Mouse (Mus musculus): Measurements from ENCODE around the gene Ldb3. TPM values are rescaled to one million over a fixed set of nuclear protein-coding genes. Genes with fewer than 3 reads are reported as not detected.

Gene Ldb3
- polyA plus RNA-seq, 1 experiment from 2014 or later, result 0.68 TPM

GRCm38 (mm10) chr14:34508842-34509439, 79.5 kb downstream of the Ldb3 start:
- Histone ChIP-seq H3K27me3 (ENCODE audit: control insufficient read depth, insufficient read depth, low read length) (no peaks in the 10 kb centered on the region), H3K4me3 (replicated peaks; ENCODE audit: low read length) (no peak overlapping the region), H3K9ac (no peak overlapping the region), H3K4me1 (replicated peaks; ENCODE audit: control insufficient read depth, insufficient read depth, low read length) (0 out of 2 replicates have a peak, but pooled peaks cover 10% of the 10 kb centered on the region), H3K9me3 (ENCODE audit: control insufficient read depth, low read length) (no peaks in the 10 kb centered on the region), H3K27ac (0 out of 2 replicates have a peak overlapping the region, but pooled peaks have one; percentile 14), H3K4me2 (replicated peaks) (no peak overlapping the region), H3K36me3 (replicated peaks; ENCODE audit: control insufficient read depth, insufficient read depth) (no peaks in the 10 kb centered on the region)
- ATAC-seq (ENCODE audit: low FRiP score) (no peak), DNase-seq (ENCODE audit: low spot score) (no peak)
- WGBS, result 42% methylated on average over 7 of the region's 7 CpGs

- no peak overlapping the region for H3K9ac ChIP-seq
- H3K27me3 ChIP-seq (ENCODE audit: control insufficient read depth, insufficient read depth, low read length), result no peaks in the 10 kb centered on the region
- ATAC-seq (ENCODE audit: low FRiP score) (peak; percentile 51; the same call in 1 of the 2 replicates), DNase-seq (ENCODE audit: low spot score) (no peak)
- H3K4me1 ChIP-seq (replicated peaks; ENCODE audit: control insufficient read depth, insufficient read depth, low read length), result 0 out of 2 replicates have a peak, but pooled peaks cover 10% of the 10 kb centered on the region
- H3K9me3 ChIP-seq (ENCODE audit: control insufficient read depth, low read length), result no peaks in the 10 kb centered on the region
- no peak overlapping the region for H3K4me2 ChIP-seq (replicated peaks)
- H3K4me3 ChIP-seq (replicated peaks; ENCODE audit: low read length), result no peak overlapping the region
- no peaks in the 10 kb centered on the region for H3K36me3 ChIP-seq (replicated peaks; ENCODE audit: control insufficient read depth, insufficient read depth)
- 0 out of 2 replicates have a peak overlapping the region, but pooled peaks have one; percentile 14 for H3K27ac ChIP-seq
- 26% methylated on average over 4 of the region's 4 CpGs for WGBS
These were observed 80.2 kb downstream of the Ldb3 start for GRCm38 (mm10) chr14:34508187-34508840.

- H3K9me3 ChIP-seq (ENCODE audit: control insufficient read depth, low read length), result no peaks in the 10 kb centered on the region
- H3K27me3 ChIP-seq (ENCODE audit: control insufficient read depth, insufficient read depth, low read length), result no peaks in the 10 kb centered on the region
- no peak for ATAC-seq (ENCODE audit: low FRiP score)
- H3K4me3 ChIP-seq (replicated peaks; ENCODE audit: low read length), result no peak overlapping the region
- H3K4me2 ChIP-seq (replicated peaks), result no peak overlapping the region
- no peaks in the 10 kb centered on the region for H3K36me3 ChIP-seq (replicated peaks; ENCODE audit: control insufficient read depth, insufficient read depth)
- 84% methylated on average over 7 of the region's 7 CpGs for WGBS
- H3K9ac ChIP-seq, result no peak overlapping the region
- H3K4me1 ChIP-seq (replicated peaks; ENCODE audit: control insufficient read depth, insufficient read depth, low read length), result peaks cover 21% of the 10 kb centered on the region
- no peak overlapping the region for H3K27ac ChIP-seq
- DNase-seq (ENCODE audit: low spot score), result no peak
These were observed 83.2 kb downstream of the Ldb3 start for GRCm38 (mm10) chr14:34505309-34505708.

- Histone ChIP-seq H3K4me1 (replicated peaks; ENCODE audit: control insufficient read depth, insufficient read depth, low read length) (peaks cover 30% of the 10 kb centered on the region), H3K9ac (no peak overlapping the region), H3K4me3 (replicated peaks; ENCODE audit: low read length) (no peak overlapping the region), H3K4me2 (replicated peaks) (no peak overlapping the region), H3K27me3 (ENCODE audit: control insufficient read depth, insufficient read depth, low read length) (no peaks in the 10 kb centered on the region), H3K27ac (no peak overlapping the region), H3K9me3 (ENCODE audit: control insufficient read depth, low read length) (no peaks in the 10 kb centered on the region), H3K36me3 (replicated peaks; ENCODE audit: control insufficient read depth, insufficient read depth) (no peaks in the 10 kb centered on the region)
- DNase-seq (ENCODE audit: low spot score) (no peak), ATAC-seq (ENCODE audit: low FRiP score) (no peak)
- WGBS, result 94% methylated on average over 5 of the region's 5 CpGs
These were observed 84.1 kb downstream of the Ldb3 start for GRCm38 (mm10) chr14:34504377-34504776.

- Histone ChIP-seq H3K36me3 (replicated peaks; ENCODE audit: control insufficient read depth, insufficient read depth) (no peaks in the 10 kb centered on the region), H3K4me1 (replicated peaks; ENCODE audit: control insufficient read depth, insufficient read depth, low read length) (peaks cover 36% of the 10 kb centered on the region), H3K9me3 (ENCODE audit: control insufficient read depth, low read length) (no peaks in the 10 kb centered on the region), H3K4me3 (replicated peaks; ENCODE audit: low read length) (0 out of 2 replicates have a peak overlapping the region, but pooled peaks have one; percentile 96), H3K9ac (peak overlapping the region; percentile 88; the same call in 1 of the 2 replicates), H3K27me3 (ENCODE audit: control insufficient read depth, insufficient read depth, low read length) (no peaks in the 10 kb centered on the region), H3K27ac (no peak overlapping the region), H3K4me2 (replicated peaks) (peak overlapping the region; percentile 74)
- 33% methylated on average over 6 of the region's 6 CpGs for WGBS
- ATAC-seq (ENCODE audit: low FRiP score), result no peak
- no peak for DNase-seq (ENCODE audit: low spot score)
These were observed 84.7 kb downstream of the Ldb3 start for GRCm38 (mm10) chr14:34503759-34504158.

GRCm38 (mm10) chr14:34503325-34503647, 85.2 kb downstream of the Ldb3 start, which contains the start of gene Bmpr1a:
Bmpr1a (minus strand) TSS chr14:34503341.
- DNase-seq (ENCODE audit: low spot score) (peak; percentile 35), ATAC-seq (ENCODE audit: low FRiP score) (no peak)
- H3K9ac ChIP-seq, result peak within 1 kb of the TSS; percentile 88
- WGBS, result 8% methylated on average over 15 of the region's 15 CpGs
- peak within 1 kb of the TSS; percentile 97 for H3K27ac ChIP-seq
- H3K4me3 ChIP-seq (replicated peaks; ENCODE audit: low read length), result peak within 1 kb of the TSS; percentile 96
- no peaks in the 10 kb centered on the region for H3K36me3 ChIP-seq (replicated peaks; ENCODE audit: control insufficient read depth, insufficient read depth)
- H3K4me1 ChIP-seq (replicated peaks; ENCODE audit: control insufficient read depth, insufficient read depth, low read length), result peaks cover 31% of the 10 kb centered on the region
- no peaks in the 10 kb centered on the region for H3K9me3 ChIP-seq (ENCODE audit: control insufficient read depth, low read length)
- H3K4me2 ChIP-seq (replicated peaks), result peak within 1 kb of the TSS; percentile 74
- H3K27me3 ChIP-seq (ENCODE audit: control insufficient read depth, insufficient read depth, low read length), result no peaks in the 10 kb centered on the region

- DNase-seq (ENCODE audit: low spot score) (peak; percentile 95), ATAC-seq (ENCODE audit: low FRiP score) (peak; percentile 93)
- under 1% methylated on average over 78 of the region's 115 CpGs for WGBS
- Histone ChIP-seq H3K9me3 (ENCODE audit: control insufficient read depth, low read length) (no peaks in the 10 kb centered on the region), H3K27me3 (ENCODE audit: control insufficient read depth, insufficient read depth, low read length) (no peaks in the 10 kb centered on the region), H3K4me1 (replicated peaks; ENCODE audit: control insufficient read depth, insufficient read depth, low read length) (peaks cover 27% of the 10 kb centered on the region), H3K4me3 (replicated peaks; ENCODE audit: low read length) (peak overlapping the region; percentile 96), H3K36me3 (replicated peaks; ENCODE audit: control insufficient read depth, insufficient read depth) (no peaks in the 10 kb centered on the region), H3K4me2 (replicated peaks) (peak overlapping the region; percentile 74), H3K27ac (peak overlapping the region; percentile 97), H3K9ac (peak overlapping the region; percentile 88)
These were observed 85.8 kb downstream of the Ldb3 start for GRCm38 (mm10) chr14:34502475-34503324.

- Histone ChIP-seq H3K27me3 (ENCODE audit: control insufficient read depth, insufficient read depth, low read length) (no peaks in the 10 kb centered on the region), H3K4me3 (replicated peaks; ENCODE audit: low read length) (peak overlapping the region; percentile 96), H3K4me2 (replicated peaks) (peak overlapping the region; percentile 74), H3K4me1 (replicated peaks; ENCODE audit: control insufficient read depth, insufficient read depth, low read length) (peaks cover 33% of the 10 kb centered on the region), H3K9ac (peak overlapping the region; percentile 88), H3K9me3 (ENCODE audit: control insufficient read depth, low read length) (no peaks in the 10 kb centered on the region), H3K36me3 (replicated peaks; ENCODE audit: control insufficient read depth, insufficient read depth) (no peaks in the 10 kb centered on the region), H3K27ac (peak overlapping the region; percentile 97)
- ATAC-seq (ENCODE audit: low FRiP score) (peak; percentile 32; the same call in 1 of the 2 replicates), DNase-seq (ENCODE audit: low spot score) (peak; percentile 56)
- 1% methylated on average over 52 of the region's 77 CpGs for WGBS
These were observed 86.5 kb downstream of the Ldb3 start for GRCm38 (mm10) chr14:34501804-34502474.
